Mouse (Mus musculus): ENCODE measurements around the gene A130010J15Rik. TPM values are rescaled to one million over a fixed set of nuclear protein-coding genes. Genes with fewer than 3 reads are reported as not detected.

Gene A130010J15Rik
- 17.0 and 18.1 TPM in 2 replicates for polyA plus RNA-seq (2016; fragmentation: Nextera tagmentation; extraction: Ambion mirVana)

GRCm38 (mm10) chr1:193167746-193168145 is at the start of gene A130010J15Rik:
Gene A130010J15Rik, plus strand, starts transcription at chr1:193168046.
- Histone ChIP-seq H3K27me3 (ENCODE audit: poor library complexity, severe bottlenecking) (no peaks in the 10 kb centered on the region), H3K4me3 (no peak within 1 kb of the TSS), H3K4me1 (peaks cover 9% of the 10 kb centered on the region), H3K36me3 (replicated peaks) (no peaks in the 10 kb centered on the region), H3K27ac (no peak within 1 kb of the TSS), H3K9me3 (no peaks in the 10 kb centered on the region)
- 92% methylated on average over 3 of the region's 3 CpGs for WGBS
- DNase-seq (ENCODE audit: extremely low spot score, low spot score): no peak

- Histone ChIP-seq H3K27me3 (ENCODE audit: poor library complexity, severe bottlenecking) (no peaks in the 10 kb centered on the region), H3K9me3 (no peaks in the 10 kb centered on the region), H3K36me3 (replicated peaks) (peaks cover 99% of the 10 kb centered on the region), H3K4me1 (no peaks in the 10 kb centered on the region), H3K27ac (no peak overlapping the region), H3K4me3 (no peak overlapping the region)
- WGBS: 94% methylated on average over 7 of the region's 7 CpGs
- no peak for DNase-seq (ENCODE audit: extremely low spot score, low spot score)
Measured at GRCm38 (mm10) chr1:193122793-193123192, 45.1 kb upstream of the A130010J15Rik start.

- Histone ChIP-seq H3K9me3 (no peaks in the 10 kb centered on the region), H3K4me3 (no peak overlapping the region), H3K27ac (no peak overlapping the region), H3K4me1 (no peaks in the 10 kb centered on the region), H3K27me3 (ENCODE audit: poor library complexity, severe bottlenecking) (no peaks in the 10 kb centered on the region), H3K36me3 (replicated peaks) (peaks cover 99% of the 10 kb centered on the region)
- DNase-seq (ENCODE audit: extremely low spot score, low spot score): no peak
- 93% methylated on average over 6 of the region's 6 CpGs for WGBS
Measured at GRCm38 (mm10) chr1:193123290-193123689, 44.6 kb upstream of the A130010J15Rik start.

- peaks cover 14% of the 10 kb centered on the region for H3K4me1 ChIP-seq
- peaks cover 74% of the 10 kb centered on the region for H3K36me3 ChIP-seq (replicated peaks)
- no peak overlapping the region for H3K27ac ChIP-seq
- no peaks in the 10 kb centered on the region for H3K27me3 ChIP-seq (ENCODE audit: poor library complexity, severe bottlenecking)
- no peak for DNase-seq (ENCODE audit: extremely low spot score, low spot score)
- H3K4me3 ChIP-seq: no peak overlapping the region
- 84% methylated on average over 4 of the region's 4 CpGs for WGBS
- no peaks in the 10 kb centered on the region for H3K9me3 ChIP-seq
Measured at GRCm38 (mm10) chr1:193125835-193126234, 42.0 kb upstream of the A130010J15Rik start.

- Histone ChIP-seq H3K9me3 (no peaks in the 10 kb centered on the region), H3K36me3 (replicated peaks) (peaks cover 52% of the 10 kb centered on the region), H3K4me1 (peaks cover 15% of the 10 kb centered on the region), H3K27me3 (ENCODE audit: poor library complexity, severe bottlenecking) (no peaks in the 10 kb centered on the region), H3K4me3 (no peak overlapping the region), H3K27ac (no peak overlapping the region)
- WGBS: 95% methylated on average over 6 of the region's 6 CpGs
- no peak for DNase-seq (ENCODE audit: extremely low spot score, low spot score)
Measured at GRCm38 (mm10) chr1:193128055-193128454, 39.8 kb upstream of the A130010J15Rik start.

GRCm38 (mm10) chr1:193129321-193129720 is 38.5 kb upstream of the A130010J15Rik start:
- no peaks in the 10 kb centered on the region for H3K9me3 ChIP-seq
- no peaks in the 10 kb centered on the region for H3K27me3 ChIP-seq (ENCODE audit: poor library complexity, severe bottlenecking)
- 31% methylated on average over 5 of the region's 5 CpGs for WGBS
- peaks cover 15% of the 10 kb centered on the region for H3K4me1 ChIP-seq
- H3K36me3 ChIP-seq (replicated peaks): peaks cover 40% of the 10 kb centered on the region
- no peak for DNase-seq (ENCODE audit: extremely low spot score, low spot score)
- H3K4me3 ChIP-seq: peak overlapping the region; percentile 95
- peak overlapping the region; percentile 90 for H3K27ac ChIP-seq

GRCm38 (mm10) chr1:193129786-193130455 is 37.9 kb upstream of the A130010J15Rik start, which contains the start of gene Diexf:
Gene Diexf, minus strand, starts transcription at chr1:193130272.
- WGBS: under 1% methylated on average over 61 of the region's 61 CpGs
- H3K27ac ChIP-seq: peak within 1 kb of the TSS; percentile 90

GRCm38 (mm10) chr1:193130456-193130825 is 37.4 kb upstream of the A130010J15Rik start:
- Histone ChIP-seq H3K27me3 (ENCODE audit: poor library complexity, severe bottlenecking) (no peaks in the 10 kb centered on the region), H3K36me3 (replicated peaks) (peaks cover 28% of the 10 kb centered on the region), H3K27ac (peak overlapping the region; percentile 90), H3K4me3 (peak overlapping the region; percentile 95), H3K4me1 (peaks cover 15% of the 10 kb centered on the region), H3K9me3 (no peaks in the 10 kb centered on the region)
- no peak for DNase-seq (ENCODE audit: extremely low spot score, low spot score)
- 34% methylated on average over 11 of the region's 11 CpGs for WGBS

More at GRCm38 (mm10) chr1:193129786-193130455, 37.9 kb upstream of the A130010J15Rik start, which contains the start of gene Diexf:
- Histone ChIP-seq H3K9me3 (no peaks in the 10 kb centered on the region), H3K4me3 (peak within 1 kb of the TSS; percentile 95), H3K27me3 (ENCODE audit: poor library complexity, severe bottlenecking) (no peaks in the 10 kb centered on the region), H3K4me1 (peaks cover 15% of the 10 kb centered on the region), H3K36me3 (replicated peaks) (peaks cover 34% of the 10 kb centered on the region)
- DNase-seq (ENCODE audit: extremely low spot score, low spot score): peak; percentile 98

- peak overlapping the region; percentile 90 for H3K27ac ChIP-seq
- no peak for DNase-seq (ENCODE audit: extremely low spot score, low spot score)
- H3K27me3 ChIP-seq (ENCODE audit: poor library complexity, severe bottlenecking): no peaks in the 10 kb centered on the region
- no peaks in the 10 kb centered on the region for H3K9me3 ChIP-seq
- H3K36me3 ChIP-seq (replicated peaks): peaks cover 24% of the 10 kb centered on the region
- WGBS: 85% methylated on average over 8 of the region's 8 CpGs
- peak overlapping the region; percentile 95 for H3K4me3 ChIP-seq
- peaks cover 15% of the 10 kb centered on the region for H3K4me1 ChIP-seq
Measured at GRCm38 (mm10) chr1:193130839-193131238, 37.0 kb upstream of the A130010J15Rik start.

GRCm38 (mm10) chr1:193131311-193131948 is 36.4 kb upstream of the A130010J15Rik start:
- Histone ChIP-seq H3K27ac (no peak overlapping the region), H3K27me3 (ENCODE audit: poor library complexity, severe bottlenecking) (no peaks in the 10 kb centered on the region), H3K4me3 (no peak overlapping the region), H3K36me3 (replicated peaks) (peaks cover 18% of the 10 kb centered on the region), H3K9me3 (no peaks in the 10 kb centered on the region), H3K4me1 (peaks cover 15% of the 10 kb centered on the region)
- 89% methylated on average over 6 of the region's 6 CpGs for WGBS
- no peak for DNase-seq (ENCODE audit: extremely low spot score, low spot score)

- Histone ChIP-seq H3K4me1 (peaks cover 15% of the 10 kb centered on the region), H3K4me3 (no peak overlapping the region), H3K27me3 (ENCODE audit: poor library complexity, severe bottlenecking) (no peaks in the 10 kb centered on the region), H3K9me3 (no peaks in the 10 kb centered on the region), H3K27ac (no peak overlapping the region), H3K36me3 (replicated peaks) (peaks cover 9% of the 10 kb centered on the region)
- DNase-seq (ENCODE audit: extremely low spot score, low spot score): no peak
Measured at GRCm38 (mm10) chr1:193132385-193132784, 35.5 kb upstream of the A130010J15Rik start.

- H3K9me3 ChIP-seq: no peaks in the 10 kb centered on the region
- whole genome bisulfite sequencing: 93% methylated on average over 1 of the region's 1 CpGs
- peaks cover 19% of the 10 kb centered on the region for H3K4me1 ChIP-seq
- no peaks in the 10 kb centered on the region for H3K27me3 ChIP-seq (ENCODE audit: poor library complexity, severe bottlenecking)
- H3K27ac ChIP-seq: no peak overlapping the region
- no peak overlapping the region for H3K4me3 ChIP-seq
- H3K36me3 ChIP-seq (replicated peaks): no peaks in the 10 kb centered on the region
- no peak for DNase-seq (ENCODE audit: extremely low spot score, low spot score)
Measured at GRCm38 (mm10) chr1:193133726-193134125, 34.1 kb upstream of the A130010J15Rik start.

GRCm38 (mm10) chr1:193138087-193138486 is 29.8 kb upstream of the A130010J15Rik start:
- Histone ChIP-seq H3K36me3 (replicated peaks) (no peaks in the 10 kb centered on the region), H3K9me3 (no peaks in the 10 kb centered on the region), H3K27ac (no peak overlapping the region), H3K4me3 (no peak overlapping the region), H3K27me3 (ENCODE audit: poor library complexity, severe bottlenecking) (no peaks in the 10 kb centered on the region), H3K4me1 (0 out of 2 replicates have a peak, but pooled peaks cover 12% of the 10 kb centered on the region)
- DNase-seq (ENCODE audit: extremely low spot score, low spot score): no peak
- 63% methylated on average over 7 of the region's 7 CpGs for WGBS
